Mouse (Mus musculus): Measurements from ENCODE around the gene Gm11549. TPM values are rescaled to one million over a fixed set of nuclear protein-coding genes. Genes with fewer than 3 reads are reported as not detected.

The Gm11549 gene
- polyA plus RNA-seq, 1 experiment from 2014 or later = 0.33 TPM

GRCm38 (mm10) chr3:36475532-36476087, 46.0 kb downstream of the Gm11549 start, which contains the start of the genes Anxa5 and 1810062G17Rik:
Anxa5 (minus strand) TSS chr3:36475894.
1810062G17Rik (plus strand) TSS chr3:36475937.
- Histone ChIP-seq H3K4me1 (replicated peaks) (no peaks in the 10 kb centered on the region), H3K36me3 (no peaks in the 10 kb centered on the region), H3K9me3 (no peaks in the 10 kb centered on the region), H3K9ac (peak within 1 kb of the TSS; percentile 66), H3K4me2 (replicated peaks) (peak within 1 kb of the TSS; percentile 84), H3K27me3 (replicated peaks) (no peaks in the 10 kb centered on the region), H3K4me3 (replicated peaks) (peak within 1 kb of the TSS; percentile 75), H3K27ac (peak within 1 kb of the TSS; percentile 90)
- under 1% methylated on average over 32 of the region's 32 CpGs for WGBS
- ATAC-seq = peak; percentile 99

- Histone ChIP-seq H3K4me1 (replicated peaks) (no peaks in the 10 kb centered on the region), H3K27me3 (replicated peaks) (no peaks in the 10 kb centered on the region), H3K4me2 (replicated peaks) (peak overlapping the region; percentile 84), H3K9me3 (no peaks in the 10 kb centered on the region), H3K27ac (peak overlapping the region; percentile 90), H3K36me3 (no peaks in the 10 kb centered on the region), H3K9ac (peak overlapping the region; percentile 66), H3K4me3 (replicated peaks) (peak overlapping the region; percentile 75)
- ATAC-seq = no peak
- 1% methylated on average over 24 of the region's 24 CpGs for WGBS
These were observed 46.6 kb downstream of the Gm11549 start for GRCm38 (mm10) chr3:36474938-36475483.

- H3K4me3 ChIP-seq (replicated peaks) = peak overlapping the region; percentile 75; the same call in 1 of the 2 replicates
- 82% methylated on average over 5 of the region's 5 CpGs for WGBS
These were observed 47.2 kb downstream of the Gm11549 start for GRCm38 (mm10) chr3:36474421-36474820.

GRCm38 (mm10) chr3:36473222-36473621, 48.4 kb downstream of the Gm11549 start:
- ATAC-seq = no peak
- 94% methylated on average over 5 of the region's 5 CpGs for WGBS
- no peaks in the 10 kb centered on the region for H3K4me1 ChIP-seq (replicated peaks)
- no peak overlapping the region for H3K4me2 ChIP-seq (replicated peaks)
- no peaks in the 10 kb centered on the region for H3K36me3 ChIP-seq
- no peaks in the 10 kb centered on the region for H3K9me3 ChIP-seq
- H3K9ac ChIP-seq = no peak overlapping the region
- H3K4me3 ChIP-seq (replicated peaks) = no peak overlapping the region
- no peaks in the 10 kb centered on the region for H3K27me3 ChIP-seq (replicated peaks)
- no peak overlapping the region for H3K27ac ChIP-seq

More at GRCm38 (mm10) chr3:36474421-36474820, 47.2 kb downstream of the Gm11549 start:
- Histone ChIP-seq H3K4me1 (replicated peaks) (no peaks in the 10 kb centered on the region), H3K4me2 (replicated peaks) (peak overlapping the region; percentile 84), H3K9ac (no peak overlapping the region), H3K9me3 (no peaks in the 10 kb centered on the region), H3K36me3 (no peaks in the 10 kb centered on the region), H3K27me3 (replicated peaks) (no peaks in the 10 kb centered on the region), H3K27ac (no peak overlapping the region)
- ATAC-seq = no peak

GRCm38 (mm10) chr3:36471856-36472255, 49.8 kb downstream of the Gm11549 start:
- no peaks in the 10 kb centered on the region for H3K4me1 ChIP-seq (replicated peaks)
- no peak overlapping the region for H3K27ac ChIP-seq
- no peak overlapping the region for H3K4me2 ChIP-seq (replicated peaks)
- H3K9ac ChIP-seq = no peak overlapping the region
- ATAC-seq = no peak
- 56% methylated on average over 4 of the region's 4 CpGs for WGBS
- no peak overlapping the region for H3K4me3 ChIP-seq (replicated peaks)
- no peaks in the 10 kb centered on the region for H3K36me3 ChIP-seq
- no peaks in the 10 kb centered on the region for H3K27me3 ChIP-seq (replicated peaks)
- no peaks in the 10 kb centered on the region for H3K9me3 ChIP-seq

GRCm38 (mm10) chr3:36468871-36469270, 52.7 kb downstream of the Gm11549 start:
- Histone ChIP-seq H3K9me3 (no peaks in the 10 kb centered on the region), H3K27me3 (replicated peaks) (no peaks in the 10 kb centered on the region), H3K27ac (no peak overlapping the region), H3K4me3 (replicated peaks) (no peak overlapping the region), H3K4me2 (replicated peaks) (no peak overlapping the region), H3K9ac (no peak overlapping the region), H3K36me3 (no peaks in the 10 kb centered on the region), H3K4me1 (replicated peaks) (no peaks in the 10 kb centered on the region)
- no peak for ATAC-seq
- 62% methylated on average over 2 of the region's 2 CpGs for WGBS

GRCm38 (mm10) chr3:36467632-36468031, 54.0 kb downstream of the Gm11549 start:
- H3K4me3 ChIP-seq (replicated peaks) = no peak overlapping the region
- no peaks in the 10 kb centered on the region for H3K4me1 ChIP-seq (replicated peaks)
- H3K9me3 ChIP-seq = no peaks in the 10 kb centered on the region
- peak; percentile 58; the same call in 1 of the 2 replicates for ATAC-seq
- no peak overlapping the region for H3K9ac ChIP-seq
- no peaks in the 10 kb centered on the region for H3K27me3 ChIP-seq (replicated peaks)
- H3K4me2 ChIP-seq (replicated peaks) = no peak overlapping the region
- H3K36me3 ChIP-seq = no peaks in the 10 kb centered on the region
- 83% methylated on average over 7 of the region's 7 CpGs for WGBS
- H3K27ac ChIP-seq = no peak overlapping the region

GRCm38 (mm10) chr3:36465538-36465937, 56.1 kb downstream of the Gm11549 start:
- ATAC-seq = no peak
- no peaks in the 10 kb centered on the region for H3K36me3 ChIP-seq
- WGBS = 56% methylated on average over 7 of the region's 7 CpGs
- no peak overlapping the region for H3K4me3 ChIP-seq (replicated peaks)
- H3K9me3 ChIP-seq = no peaks in the 10 kb centered on the region
- H3K27ac ChIP-seq = no peak overlapping the region
- no peak overlapping the region for H3K9ac ChIP-seq
- no peaks in the 10 kb centered on the region for H3K27me3 ChIP-seq (replicated peaks)
- H3K4me2 ChIP-seq (replicated peaks) = no peak overlapping the region
- no peaks in the 10 kb centered on the region for H3K4me1 ChIP-seq (replicated peaks)

Other genes starting within 250 kb of the Gm11549 start
- 247 and 277 TPM in 2 replicates for gene Anxa5, start 45.9 kb downstream of the Gm11549 start, polyA plus RNA-seq (2015; fragmentation: Nextera tagmentation; extraction: Ambion mirVana)
- 1.8 and 2.2 TPM in 2 replicates for gene 1810062G17Rik, start 45.9 kb downstream of the Gm11549 start, polyA plus RNA-seq (2015; fragmentation: Nextera tagmentation; extraction: Ambion mirVana)
- 63.6 and 65.1 TPM in 2 replicates for gene Exosc9, start 30.8 kb upstream of the Gm11549 start, polyA plus RNA-seq (2015; fragmentation: Nextera tagmentation; extraction: Ambion mirVana)
- gene Ccna2, start 50.3 kb upstream of the Gm11549 start, polyA plus RNA-seq (2015; fragmentation: Nextera tagmentation; extraction: Ambion mirVana) = 166 and 179 TPM in 2 replicates
- 9.6 and 11.1 TPM in 2 replicates for gene Bbs7, start 91.7 kb upstream of the Gm11549 start, polyA plus RNA-seq (2015; fragmentation: Nextera tagmentation; extraction: Ambion mirVana)
- gene Trpc3, start 168.4 kb upstream of the Gm11549 start, polyA plus RNA-seq (2015; fragmentation: Nextera tagmentation; extraction: Ambion mirVana) = 3.3 TPM in 2 replicates